Mouse (Mus musculus): ENCODE data around the gene Fhl1. TPM values are rescaled to one million over a fixed set of nuclear protein-coding genes. Genes with fewer than 3 reads are reported as not detected.

Fhl1 gene
- polyA plus RNA-seq, 1 experiment from 2014 or later, result 60.3 TPM

- ATAC-seq (ENCODE audit: low FRiP score, low TSS enrichment), result no peak
Measured at GRCm38 (mm10) chrX:56736226-56736625, 4.6 kb downstream of the Fhl1 start.

GRCm38 (mm10) chrX:56737848-56738554 is 6.4 kb downstream of the Fhl1 start:
- WGBS, result 64% methylated on average over 5 of the region's 5 CpGs
- no peak for ATAC-seq (ENCODE audit: low FRiP score, low TSS enrichment)
- Histone ChIP-seq H3K9me3 (ENCODE audit: control insufficient read depth, low read length) (no peaks in the 10 kb centered on the region), H3K4me2 (replicated peaks; ENCODE audit: low read depth, low read length) (no peak overlapping the region), H3K4me3 (ENCODE audit: low read length) (no peak overlapping the region), H3K9ac (ENCODE audit: low read depth, low read length) (no peak overlapping the region), H3K36me3 (ENCODE audit: control insufficient read depth, insufficient read depth, low read length) (no peaks in the 10 kb centered on the region), H3K4me1 (ENCODE audit: control insufficient read depth, insufficient read depth, low read length) (no peaks in the 10 kb centered on the region), H3K27ac (ENCODE audit: low read depth, low read length) (no peak overlapping the region), H3K27me3 (ENCODE audit: control insufficient read depth, insufficient read depth, low read length) (no peaks in the 10 kb centered on the region)

More at GRCm38 (mm10) chrX:56736226-56736625, 4.6 kb downstream of the Fhl1 start:
- Histone ChIP-seq H3K36me3 (ENCODE audit: control insufficient read depth, insufficient read depth, low read length) (no peaks in the 10 kb centered on the region), H3K4me1 (ENCODE audit: control insufficient read depth, insufficient read depth, low read length) (no peaks in the 10 kb centered on the region), H3K4me3 (ENCODE audit: low read length) (no peak overlapping the region), H3K9ac (ENCODE audit: low read depth, low read length) (no peak overlapping the region), H3K27ac (ENCODE audit: low read depth, low read length) (no peak overlapping the region), H3K9me3 (ENCODE audit: control insufficient read depth, low read length) (no peaks in the 10 kb centered on the region), H3K27me3 (ENCODE audit: control insufficient read depth, insufficient read depth, low read length) (no peaks in the 10 kb centered on the region), H3K4me2 (replicated peaks; ENCODE audit: low read depth, low read length) (no peak overlapping the region)
- 60% methylated on average over 1 of the region's 1 CpGs for WGBS

DNA sequence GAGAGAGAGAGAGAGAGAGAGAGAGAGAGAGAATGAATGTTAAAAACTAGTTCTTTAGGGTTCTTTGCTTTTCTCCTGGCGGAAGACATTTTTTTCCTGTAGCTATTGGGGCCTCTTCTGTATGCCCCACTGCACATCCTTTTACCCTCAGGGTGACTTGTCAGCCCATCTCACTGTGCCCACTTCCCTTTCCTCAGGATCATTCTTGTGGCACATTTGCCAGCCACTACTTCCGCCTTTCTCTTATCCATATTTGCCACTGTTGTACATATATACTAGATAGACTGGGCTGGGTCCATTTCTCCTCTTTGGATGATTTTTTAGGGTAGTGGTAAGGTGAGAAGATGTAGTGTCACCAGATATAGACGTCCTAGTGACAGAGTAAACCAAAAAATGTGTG is 9.8 kb downstream of the Fhl1 start:
- no peaks in the 10 kb centered on the region for H3K4me1 ChIP-seq (ENCODE audit: control insufficient read depth, insufficient read depth, low read length)
- no peaks in the 10 kb centered on the region for H3K36me3 ChIP-seq (ENCODE audit: control insufficient read depth, insufficient read depth, low read length)
- no peak for ATAC-seq (ENCODE audit: low FRiP score, low TSS enrichment)
- WGBS, result 72% methylated on average over 3 of the region's 3 CpGs
- no peak overlapping the region for H3K4me3 ChIP-seq (ENCODE audit: low read length)
- no peaks in the 10 kb centered on the region for H3K27me3 ChIP-seq (ENCODE audit: control insufficient read depth, insufficient read depth, low read length)
- H3K9ac ChIP-seq (ENCODE audit: low read depth, low read length), result no peak overlapping the region
- H3K9me3 ChIP-seq (ENCODE audit: control insufficient read depth, low read length), result no peaks in the 10 kb centered on the region
- no peak overlapping the region for H3K4me2 ChIP-seq (replicated peaks; ENCODE audit: low read depth, low read length)
- no peak overlapping the region for H3K27ac ChIP-seq (ENCODE audit: low read depth, low read length)

- H3K27me3 ChIP-seq (ENCODE audit: control insufficient read depth, insufficient read depth, low read length), result no peaks in the 10 kb centered on the region
- no peaks in the 10 kb centered on the region for H3K4me1 ChIP-seq (ENCODE audit: control insufficient read depth, insufficient read depth, low read length)
- H3K27ac ChIP-seq (ENCODE audit: low read depth, low read length), result no peak overlapping the region
- no peak overlapping the region for H3K9ac ChIP-seq (ENCODE audit: low read depth, low read length)
- WGBS, result 53% methylated on average over 4 of the region's 4 CpGs
- no peaks in the 10 kb centered on the region for H3K36me3 ChIP-seq (ENCODE audit: control insufficient read depth, insufficient read depth, low read length)
- no peaks in the 10 kb centered on the region for H3K9me3 ChIP-seq (ENCODE audit: control insufficient read depth, low read length)
- ATAC-seq (ENCODE audit: low FRiP score, low TSS enrichment), result no peak
- H3K4me2 ChIP-seq (replicated peaks; ENCODE audit: low read depth, low read length), result no peak overlapping the region
- H3K4me3 ChIP-seq (ENCODE audit: low read length), result no peak overlapping the region
Measured at GRCm38 (mm10) chrX:56751536-56751935, 19.9 kb downstream of the Fhl1 start.

DNA sequence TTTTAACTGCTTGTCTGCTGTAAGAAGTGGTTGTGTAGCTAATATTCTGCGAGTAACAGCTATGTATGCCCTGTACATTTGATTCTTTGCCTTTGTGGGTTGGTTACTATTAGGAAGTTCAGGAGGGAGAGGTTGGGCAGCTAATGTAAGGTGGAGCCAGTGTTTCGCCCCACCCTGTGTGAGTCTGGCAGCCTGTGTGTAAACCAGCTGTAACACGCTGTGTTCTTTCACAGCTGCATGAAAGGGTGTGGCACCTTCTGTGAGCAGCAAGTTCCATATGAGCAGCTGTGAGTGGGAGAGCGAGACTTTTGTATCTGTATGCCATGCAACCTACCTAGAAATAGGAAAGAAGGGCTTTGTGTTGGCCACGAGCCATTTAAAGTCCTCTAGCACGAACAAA is 20.6 kb downstream of the Fhl1 start:
- no peaks in the 10 kb centered on the region for H3K4me1 ChIP-seq (ENCODE audit: control insufficient read depth, insufficient read depth, low read length)
- no peaks in the 10 kb centered on the region for H3K27me3 ChIP-seq (ENCODE audit: control insufficient read depth, insufficient read depth, low read length)
- ATAC-seq (ENCODE audit: low FRiP score, low TSS enrichment), result no peak
- WGBS, result 75% methylated on average over 6 of the region's 6 CpGs
- no peaks in the 10 kb centered on the region for H3K36me3 ChIP-seq (ENCODE audit: control insufficient read depth, insufficient read depth, low read length)
- H3K9me3 ChIP-seq (ENCODE audit: control insufficient read depth, low read length), result no peaks in the 10 kb centered on the region
- H3K4me3 ChIP-seq (ENCODE audit: low read length), result no peak overlapping the region
- H3K27ac ChIP-seq (ENCODE audit: low read depth, low read length), result no peak overlapping the region
- no peak overlapping the region for H3K9ac ChIP-seq (ENCODE audit: low read depth, low read length)
- no peak overlapping the region for H3K4me2 ChIP-seq (replicated peaks; ENCODE audit: low read depth, low read length)

- H3K27me3 ChIP-seq (ENCODE audit: control insufficient read depth, insufficient read depth, low read length), result no peaks in the 10 kb centered on the region
- ATAC-seq (ENCODE audit: low FRiP score, low TSS enrichment), result no peak
- no peaks in the 10 kb centered on the region for H3K9me3 ChIP-seq (ENCODE audit: control insufficient read depth, low read length)
- H3K4me2 ChIP-seq (replicated peaks; ENCODE audit: low read depth, low read length), result no peak overlapping the region
- no peak overlapping the region for H3K4me3 ChIP-seq (ENCODE audit: low read length)
- 83% methylated on average over 8 of the region's 8 CpGs for WGBS
- H3K9ac ChIP-seq (ENCODE audit: low read depth, low read length), result no peak overlapping the region
- H3K4me1 ChIP-seq (ENCODE audit: control insufficient read depth, insufficient read depth, low read length), result no peaks in the 10 kb centered on the region
- no peaks in the 10 kb centered on the region for H3K36me3 ChIP-seq (ENCODE audit: control insufficient read depth, insufficient read depth, low read length)
- no peak overlapping the region for H3K27ac ChIP-seq (ENCODE audit: low read depth, low read length)
Measured at GRCm38 (mm10) chrX:56753317-56754289, 22.0 kb downstream of the Fhl1 start.

- Histone ChIP-seq H3K9me3 (ENCODE audit: control insufficient read depth, low read length) (no peaks in the 10 kb centered on the region), H3K27ac (ENCODE audit: low read depth, low read length) (no peak overlapping the region), H3K4me1 (ENCODE audit: control insufficient read depth, insufficient read depth, low read length) (no peaks in the 10 kb centered on the region), H3K27me3 (ENCODE audit: control insufficient read depth, insufficient read depth, low read length) (no peaks in the 10 kb centered on the region), H3K36me3 (ENCODE audit: control insufficient read depth, insufficient read depth, low read length) (no peaks in the 10 kb centered on the region), H3K9ac (ENCODE audit: low read depth, low read length) (no peak overlapping the region), H3K4me3 (ENCODE audit: low read length) (no peak overlapping the region), H3K4me2 (replicated peaks; ENCODE audit: low read depth, low read length) (no peak overlapping the region)
- WGBS, result 50% methylated on average over 2 of the region's 2 CpGs
- ATAC-seq (ENCODE audit: low FRiP score, low TSS enrichment), result no peak
Measured at GRCm38 (mm10) chrX:56755646-56756045, 24.1 kb downstream of the Fhl1 start.

GRCm38 (mm10) chrX:56756352-56756751 is 24.8 kb downstream of the Fhl1 start:
- WGBS, result 83% methylated on average over 7 of the region's 7 CpGs
- no peaks in the 10 kb centered on the region for H3K9me3 ChIP-seq (ENCODE audit: control insufficient read depth, low read length)

DNA sequence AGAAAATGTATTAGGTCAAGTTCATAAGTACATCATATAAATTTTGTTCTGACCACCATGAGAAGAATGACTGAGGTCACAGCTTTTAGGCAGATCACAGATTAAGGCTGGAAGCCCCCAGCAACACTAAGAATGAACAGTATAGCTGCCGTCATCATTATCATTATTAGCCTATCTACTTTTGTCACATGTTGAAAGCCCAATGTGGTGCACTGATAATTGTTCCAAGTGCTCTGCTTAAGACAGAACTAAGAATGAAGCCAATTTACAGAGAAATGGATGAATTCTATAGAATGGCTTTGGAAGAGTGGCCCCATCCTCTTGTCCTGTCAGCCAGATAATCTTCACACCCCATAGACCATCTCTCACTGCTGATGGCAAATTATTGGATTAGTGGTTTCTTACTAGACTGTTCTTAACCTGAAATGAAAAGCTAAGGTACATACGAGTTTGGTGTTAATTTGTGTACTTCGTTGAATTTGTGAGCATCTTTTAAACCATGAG is 28.7 kb downstream of the Fhl1 start:
- Histone ChIP-seq H3K9me3 (ENCODE audit: control insufficient read depth, low read length) (no peaks in the 10 kb centered on the region), H3K27me3 (ENCODE audit: control insufficient read depth, insufficient read depth, low read length) (no peaks in the 10 kb centered on the region), H3K36me3 (ENCODE audit: control insufficient read depth, insufficient read depth, low read length) (no peaks in the 10 kb centered on the region), H3K9ac (ENCODE audit: low read depth, low read length) (no peak overlapping the region), H3K4me3 (ENCODE audit: low read length) (no peak overlapping the region), H3K4me1 (ENCODE audit: control insufficient read depth, insufficient read depth, low read length) (no peaks in the 10 kb centered on the region), H3K4me2 (replicated peaks; ENCODE audit: low read depth, low read length) (no peak overlapping the region), H3K27ac (ENCODE audit: low read depth, low read length) (no peak overlapping the region)
- ATAC-seq (ENCODE audit: low FRiP score, low TSS enrichment), result no peak
- WGBS, result 88% methylated on average over 3 of the region's 3 CpGs

More at GRCm38 (mm10) chrX:56756352-56756751, 24.8 kb downstream of the Fhl1 start:
- H3K9ac ChIP-seq (ENCODE audit: low read depth, low read length), result no peak overlapping the region
- no peak overlapping the region for H3K27ac ChIP-seq (ENCODE audit: low read depth, low read length)
- H3K4me2 ChIP-seq (replicated peaks; ENCODE audit: low read depth, low read length), result no peak overlapping the region
- no peak overlapping the region for H3K4me3 ChIP-seq (ENCODE audit: low read length)
- H3K27me3 ChIP-seq (ENCODE audit: control insufficient read depth, insufficient read depth, low read length), result no peaks in the 10 kb centered on the region
- no peaks in the 10 kb centered on the region for H3K36me3 ChIP-seq (ENCODE audit: control insufficient read depth, insufficient read depth, low read length)
- ATAC-seq (ENCODE audit: low FRiP score, low TSS enrichment), result no peak
- H3K4me1 ChIP-seq (ENCODE audit: control insufficient read depth, insufficient read depth, low read length), result no peaks in the 10 kb centered on the region

Measured in kidney, embryonic 14.5 days (tissue).